Mouse (Mus musculus) left cerebral cortex, adult 2 months (tissue): ENCODE measurements around the gene Srebf2. TPM values are rescaled to one million over a fixed set of nuclear protein-coding genes. Genes with fewer than 3 reads are reported as not detected.

Source experiments
- DNase-seq, 2 experiments: peaks; one replicate each; pipeline ENCODE4 v3.0.0; 2021 to 2022; ENCODE audit warnings: low spot score in 2 of 2, mixed read lengths in 1 of 2; ENCODE audit errors: extremely low spot score in 1 of 2
- H3K27ac ChIP-seq: fragments of 200-600 bp; 2 replicates; pipeline ENCODE4 v1.8.1; 2022
- H3K4me3 ChIP-seq: fragments of 200-600 bp; 2 replicates; pipeline ENCODE4 v1.8.1; 2022
- CTCF ChIP-seq: fragments of 200-600 bp; IDR thresholded peaks from 2 replicates; pipeline ENCODE4 v1.8.1; 2022; ENCODE audit warnings: antibody characterized with exemption, mild to moderate bottlenecking, moderate library complexity
- intact Hi-C: fragments of 180-260 bp; cut with DNase I; formaldehyde crosslinking; loops from one replicate; pipeline ENCODE4 v1.15.1; 2025
- total RNA-seq, 2 experiments: library from RNA; stranded (reverse); gene quantifications; 2 replicates each; pipeline ENCODE4 v1.2.3; 2021

Srebf2 gene
- total RNA-seq, 2 experiments from 2014 or later, result 187 to 202 TPM

DNA sequence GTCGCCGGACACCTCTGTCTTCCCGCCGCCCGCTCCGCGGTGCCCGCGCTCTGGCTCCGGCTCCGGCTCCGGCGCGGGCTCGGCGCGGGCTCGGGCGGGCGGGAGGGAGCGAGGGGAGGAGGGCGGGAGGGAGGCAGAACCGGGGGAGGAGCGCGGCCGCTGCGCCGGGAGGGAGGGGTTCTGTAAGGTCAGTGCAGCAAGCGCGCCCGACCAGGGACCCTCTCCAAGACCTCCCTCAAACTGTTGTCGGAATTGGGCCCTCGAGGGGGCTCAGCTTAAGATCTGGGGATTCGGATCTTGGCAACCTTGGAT, 65.7 kb downstream of the Srebf2 start, which contains the start of gene Shisa8:
TSS of gene Shisa8 (minus strand) at position 64 of the 312 bp plus-strand sequence.
- Histone ChIP-seq H3K4me3 (peak within 1 kb of the TSS; percentile 38), H3K27ac (no peak within 1 kb of the TSS)
- intact Hi-C loops, result no loop called here
- DNase-seq, result no peak
- TF ChIP-seq CTCF, result no peak

DNA sequence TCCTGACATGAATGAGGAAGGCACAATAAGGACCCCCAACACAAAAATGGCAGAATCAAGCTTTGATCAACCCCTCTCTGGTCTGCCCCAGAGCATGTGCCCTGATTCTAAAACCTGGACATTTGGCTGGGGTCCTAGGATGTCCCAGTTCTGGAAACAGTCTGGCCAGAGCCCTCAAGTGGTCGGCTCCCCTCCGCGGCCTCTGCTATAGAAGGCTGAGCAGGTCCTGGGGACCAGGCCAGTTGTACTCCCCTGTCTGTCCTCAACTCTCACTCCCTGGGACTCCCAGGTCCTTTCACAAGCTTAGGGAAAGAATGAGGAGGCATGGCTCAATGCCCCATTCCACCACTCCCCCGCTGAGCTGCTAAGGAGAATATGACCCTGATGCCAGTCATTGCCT, 66.2 kb downstream of the Srebf2 start:
- TF ChIP-seq CTCF, result no peak
- H3K27ac ChIP-seq, result no peak overlapping the region
- no peak overlapping the region for H3K4me3 ChIP-seq
- intact Hi-C loops, result no loop called here
- no peak for DNase-seq

- no peak overlapping the region for H3K27ac ChIP-seq
- no peak for TF ChIP-seq CTCF
- H3K4me3 ChIP-seq, result no peak overlapping the region
- no peak for DNase-seq
- intact Hi-C loops, result no loop called here
Observed at GRCm38 (mm10) chr15:82215332-82216046, 68.5 kb downstream of the Srebf2 start.

DNA sequence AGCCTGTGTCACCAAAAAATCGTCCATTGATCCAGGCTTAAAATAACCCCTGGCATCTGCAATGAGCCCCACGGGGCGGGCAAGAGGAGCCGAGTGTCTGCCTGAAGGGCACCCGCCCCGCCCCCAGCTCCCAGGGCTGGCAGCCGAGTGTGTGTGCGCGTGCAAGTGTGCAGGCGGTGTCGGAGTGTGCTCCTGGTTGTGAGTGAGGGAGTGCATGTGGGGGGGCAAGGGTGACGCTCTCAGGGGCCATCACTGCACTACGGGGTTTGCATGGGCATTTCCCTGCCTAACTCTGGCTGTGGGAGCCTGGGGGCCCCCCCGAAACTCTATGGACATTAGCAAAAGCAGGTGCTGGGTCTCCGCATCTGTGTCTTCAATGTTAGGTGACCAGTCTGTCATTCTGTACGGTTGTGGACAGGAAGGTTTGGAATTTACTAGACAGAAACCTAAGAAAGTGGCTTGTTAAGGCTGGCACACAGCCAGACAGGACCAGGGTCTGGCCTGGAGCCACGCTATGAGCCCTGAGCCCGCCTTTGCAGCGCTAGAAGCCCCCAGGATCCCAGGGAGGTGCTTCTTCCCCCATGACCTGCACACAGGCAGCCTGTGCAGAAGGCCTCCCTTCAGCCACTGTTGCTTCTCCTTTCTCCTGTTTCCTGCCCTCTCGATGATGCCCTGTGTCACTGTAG, 69.3 kb downstream of the Srebf2 start:
- Histone ChIP-seq H3K27ac (no peak overlapping the region), H3K4me3 (no peak overlapping the region)
- intact Hi-C loops, result no loop called here
- DNase-seq, result no peak
- TF ChIP-seq CTCF, result no peak

- DNase-seq, result no peak
- intact Hi-C loops, result no loop called here
- Histone ChIP-seq H3K4me3 (no peak overlapping the region), H3K27ac (no peak overlapping the region)
- TF ChIP-seq CTCF, result no peak; the same call in 1 of the 2 replicates
Observed at GRCm38 (mm10) chr15:82217039-82217438, 70.1 kb downstream of the Srebf2 start.

DNA sequence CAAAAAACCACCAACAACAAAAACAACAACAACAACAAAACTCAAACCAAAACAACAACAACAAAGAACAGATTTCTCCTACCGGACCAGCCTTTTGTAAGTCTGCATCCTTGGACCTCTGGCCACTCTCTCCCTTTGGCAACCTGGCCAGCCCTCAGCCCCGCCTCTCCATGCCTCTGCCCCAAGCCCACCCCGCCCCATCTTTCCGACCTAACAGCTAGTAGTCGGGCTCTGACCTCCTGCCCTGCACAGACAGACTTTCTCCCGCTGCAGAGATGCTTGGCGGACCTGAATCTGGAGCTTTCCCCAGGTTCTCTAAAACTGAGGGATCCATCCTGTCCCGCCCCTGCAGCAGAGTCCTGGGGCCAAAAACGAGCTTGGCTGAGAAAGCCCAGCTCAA, 71.0 kb downstream of the Srebf2 start:
- no peak for DNase-seq
- TF ChIP-seq CTCF, result no peak
- H3K4me3 ChIP-seq, result no peak overlapping the region
- intact Hi-C loops, result no loop called here
- H3K27ac ChIP-seq, result no peak overlapping the region

- intact Hi-C loops, result no loop called here
- TF ChIP-seq CTCF, result no peak
Observed at GRCm38 (mm10) chr15:82218778-82219666, 72.0 kb downstream of the Srebf2 start.

DNA sequence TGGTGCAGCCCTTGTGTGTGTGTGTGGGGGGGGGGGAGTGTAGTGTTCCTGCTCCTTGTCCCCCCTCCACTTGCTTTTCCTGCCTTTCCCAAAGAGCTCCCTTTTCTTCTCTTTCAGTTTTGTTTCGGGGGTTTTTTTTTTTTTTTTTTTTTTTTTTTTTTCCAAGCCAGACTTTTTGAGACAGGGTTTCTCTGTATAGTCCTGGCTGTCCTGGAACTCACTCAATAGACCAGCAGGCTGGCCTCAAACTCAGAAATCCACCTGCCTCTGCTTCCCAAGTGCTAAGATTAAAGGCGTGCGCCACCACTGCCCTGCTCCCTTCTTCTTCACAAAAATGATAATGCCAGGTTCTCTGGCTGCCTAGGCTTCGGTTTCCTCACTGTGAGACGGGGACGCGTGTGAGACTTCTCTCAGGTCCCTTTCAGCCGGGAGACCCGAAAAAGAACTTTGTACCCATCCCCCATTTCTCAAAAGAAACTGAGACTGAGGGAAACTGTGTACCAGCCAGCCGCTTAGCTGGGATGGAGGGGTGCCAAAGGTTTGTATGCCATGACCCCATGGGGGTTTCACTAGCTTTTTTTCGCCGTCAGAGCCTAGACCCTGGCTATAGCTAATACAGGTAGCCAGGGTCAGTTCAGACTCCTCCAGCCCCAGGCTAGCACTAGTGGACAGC, 73.2 kb downstream of the Srebf2 start:
- Histone ChIP-seq H3K4me3 (no peak overlapping the region), H3K27ac (no peak overlapping the region)
- intact Hi-C loops, result no loop called here
- TF ChIP-seq CTCF, result no peak
- no peak for DNase-seq

More at GRCm38 (mm10) chr15:82218778-82219666, 72.0 kb downstream of the Srebf2 start:
- no peak for DNase-seq
- no peak overlapping the region for H3K4me3 ChIP-seq
- no peak overlapping the region for H3K27ac ChIP-seq

DNA sequence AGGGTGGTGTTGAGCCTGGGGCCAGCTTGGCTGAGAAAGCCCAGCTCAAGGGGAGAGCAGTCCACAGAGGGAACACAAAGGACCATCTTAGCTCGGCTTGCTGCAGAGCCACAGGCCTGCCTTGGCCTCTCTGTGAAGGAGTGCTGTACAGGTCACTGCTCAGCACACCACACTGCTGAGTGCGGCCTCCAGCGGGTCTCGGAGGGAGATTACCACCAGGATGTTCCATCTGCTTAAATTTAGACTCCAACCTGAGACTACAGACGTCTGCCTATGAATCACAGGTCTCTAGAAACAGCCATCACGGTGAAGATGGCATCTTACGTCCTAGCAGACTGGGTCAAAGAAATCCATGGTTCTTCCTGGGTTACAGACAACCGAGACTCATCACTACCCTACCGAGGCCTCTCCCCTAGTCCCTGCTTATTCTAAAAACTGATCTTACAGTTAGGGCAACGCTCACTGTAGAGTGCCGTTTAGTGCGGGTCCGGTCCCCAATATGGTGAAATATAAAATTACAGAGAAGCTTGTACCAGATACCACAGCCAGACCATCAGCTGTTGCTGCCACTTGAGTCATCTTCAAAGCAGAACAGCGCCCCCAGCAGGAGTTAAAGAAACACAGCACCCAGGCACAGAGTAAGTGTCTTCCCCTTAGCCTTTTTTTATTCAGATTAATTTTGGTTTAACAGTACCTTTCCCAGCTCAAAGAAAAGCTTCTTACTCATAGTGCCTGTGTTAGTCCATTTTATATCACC, 74.3 kb downstream of the Srebf2 start:
- DNase-seq, result no peak
- Histone ChIP-seq H3K27ac (no peak overlapping the region), H3K4me3 (no peak overlapping the region)
- intact Hi-C loops, result no loop called here
- TF ChIP-seq CTCF, result peak; percentile 31

DNA sequence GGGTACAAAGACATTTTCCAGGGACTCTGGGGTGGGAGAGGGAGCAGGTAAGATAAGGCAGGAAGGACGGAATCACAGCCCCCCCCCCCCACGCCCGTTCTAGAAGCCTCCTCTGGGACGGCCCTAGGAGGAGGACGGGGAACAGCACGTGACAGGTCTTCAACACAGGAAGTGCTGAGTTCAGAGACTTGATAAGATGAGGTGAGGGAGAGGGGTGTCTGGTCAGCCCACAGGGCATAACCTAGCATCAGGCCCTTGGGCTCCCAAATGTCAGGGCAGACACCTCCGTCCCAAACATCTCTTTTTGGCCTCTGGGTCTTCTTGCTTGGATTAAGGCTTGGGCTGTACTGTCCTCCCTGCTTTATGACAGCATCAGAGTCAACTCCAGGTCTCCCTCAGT, 76.3 kb downstream of the Srebf2 start:
- TF ChIP-seq CTCF, result no peak
- H3K27ac ChIP-seq, result no peak overlapping the region
- H3K4me3 ChIP-seq, result no peak overlapping the region
- DNase-seq, result no peak
- intact Hi-C loops, result no loop called here
